Mouse (Mus musculus) E14TG2a.4 (cell line): Measurements from ENCODE around the gene Olfr1209.

Experiments used
- CTCF ChIP-seq: conservative IDR thresholded peaks from 2 replicates; pipeline ENCODE4 v1.5.1; 2014; ENCODE audit warnings: low read length
- NANOG ChIP-seq: IDR thresholded peaks from 2 replicates; pipeline ENCODE4 v1.6.1; 2014; ENCODE audit warnings: borderline replicate concordance, low read length, mixed read lengths
- POU5F1 ChIP-seq: IDR thresholded peaks from 2 replicates; pipeline ENCODE4 v1.6.1; 2014; ENCODE audit warnings: low read length, borderline replicate concordance

DNA sequence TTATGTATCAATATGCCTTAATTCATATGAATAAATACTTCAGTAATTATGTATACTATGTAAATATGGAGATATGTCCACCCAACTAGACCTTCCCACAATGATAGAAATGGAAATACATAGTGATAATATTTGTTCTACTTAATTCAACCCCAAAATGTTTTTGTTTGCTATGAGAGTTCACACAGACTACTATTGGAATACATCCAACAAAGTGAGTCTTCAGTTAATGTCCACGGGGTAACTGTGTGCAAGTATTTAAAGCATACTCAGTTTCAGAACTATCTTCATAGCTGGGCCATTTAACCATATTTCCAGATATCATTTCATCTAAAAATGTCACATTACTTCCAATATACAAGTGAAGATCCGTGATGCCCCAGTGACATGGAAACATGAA, 52.0 kb downstream of the Olfr1209 start, which contains the start of gene Olfr1206:
- TF ChIP-seq CTCF (no peak), POU5F1 (no peak), NANOG (no peak)
